Mouse (Mus musculus): ENCODE measurements at regions not wholly inside any gene's neighbourhood (a gene's known extent, or its start where the extent isn't known, plus 50 kb on each side); places are given as distances from the start of the nearest gene placed in this dataset.
"Not testable (repeated sequence)": the region's sequence is repeated elsewhere in the genome, so short reads cannot be mapped to it uniquely, and the experiment has no call there.

DNA sequence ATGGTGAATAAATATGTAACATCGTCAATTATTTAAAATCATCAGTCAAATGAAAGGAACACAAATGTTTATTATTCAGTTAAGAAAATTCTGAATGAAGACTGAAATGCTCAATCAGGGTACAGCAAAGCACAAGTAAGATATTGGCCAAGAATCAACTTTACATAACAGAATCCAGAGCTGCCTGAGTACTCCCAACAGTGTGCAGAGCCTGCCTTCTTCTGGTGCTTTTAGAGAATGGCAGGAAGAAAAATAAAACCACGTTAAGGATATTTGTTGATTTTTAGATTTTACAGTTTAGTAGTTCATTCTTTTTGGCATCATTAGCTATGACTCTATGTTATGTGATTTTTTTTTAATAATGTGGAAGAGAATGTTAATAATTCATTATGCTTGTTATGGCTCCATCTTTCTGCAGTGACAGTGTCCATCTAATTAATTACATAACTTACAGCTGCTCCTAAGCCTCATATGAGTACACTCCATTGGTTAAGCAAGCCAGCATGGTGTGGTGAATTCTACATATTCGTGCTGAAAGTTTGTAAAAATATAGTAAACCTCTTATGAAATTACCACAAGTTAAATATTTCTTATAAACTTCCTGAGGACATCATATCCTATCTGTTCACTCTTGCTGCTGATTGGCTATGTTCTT, 579.0 kb downstream of the Kcna4 start:
- peak; percentile 80 for DNase-seq (ENCODE audit: low read depth, low spot score)

- peak; percentile 76 for DNase-seq (ENCODE audit: low read depth, low spot score)
Observed at GRCm38 (mm10) chr2:107879663-107880062, 589.2 kb downstream of the Kcna4 start.

- DNase-seq (ENCODE audit: low read depth, low spot score) = peak; percentile 65
Observed at GRCm38 (mm10) chr2:107886063-107886762, 595.8 kb downstream of the Kcna4 start.

GRCm38 (mm10) chr2:107888245-107888644, 597.8 kb downstream of the Kcna4 start:
- DNase-seq (ENCODE audit: low read depth, low spot score) = no peak

DNA sequence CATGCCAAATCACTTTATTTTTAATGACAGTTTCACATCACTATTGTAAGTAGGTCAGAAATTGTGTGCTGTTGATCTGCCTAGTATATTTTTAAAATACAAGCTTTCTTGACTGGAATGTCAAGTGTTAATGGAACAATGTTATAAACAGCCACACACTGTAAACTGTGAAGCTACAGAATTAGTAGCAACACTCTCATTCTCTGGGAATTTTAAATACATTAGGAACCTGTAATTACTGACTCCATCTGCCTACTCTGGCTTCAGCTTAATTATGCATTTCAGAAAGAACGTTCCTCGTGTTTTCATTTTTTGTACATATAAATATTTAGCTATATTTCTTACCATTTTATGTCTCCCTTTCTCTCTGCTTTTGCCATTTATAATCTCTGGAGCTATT, 634.7 kb downstream of the Kcna4 start:
- no peak for DNase-seq (ENCODE audit: low read depth, low spot score)

GRCm38 (mm10) chr2:107926606-107927005, 636.2 kb downstream of the Kcna4 start:
- DNase-seq (ENCODE audit: low read depth, low spot score) = peak; percentile 8

GRCm38 (mm10) chr2:107935336-107935735, 644.9 kb downstream of the Kcna4 start:
- DNase-seq (ENCODE audit: low read depth, low spot score) = no peak

DNA sequence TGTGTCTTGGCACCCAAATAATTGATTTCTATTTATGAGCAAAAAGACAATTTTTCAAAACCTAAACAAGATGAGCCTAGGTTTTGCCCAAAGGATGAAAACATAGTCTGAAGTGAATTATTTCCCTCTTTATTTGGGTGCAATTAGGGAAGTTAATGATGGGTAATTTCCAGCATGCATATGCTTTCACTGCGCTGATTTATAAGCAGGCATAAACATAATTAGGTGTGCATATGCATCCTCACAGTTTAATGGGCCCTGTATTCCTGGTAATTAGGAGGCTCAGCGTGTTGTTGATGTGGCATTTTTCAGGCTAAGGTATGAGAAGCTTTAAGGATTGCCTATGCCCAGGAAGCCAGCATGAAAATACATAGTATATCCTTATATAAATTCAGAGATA, 645.3 kb downstream of the Kcna4 start:
- DNase-seq (ENCODE audit: low read depth, low spot score) = no peak

GRCm38 (mm10) chr2:107941374-107941773, 650.9 kb downstream of the Kcna4 start:
- peak; percentile 26 for DNase-seq (ENCODE audit: low read depth, low spot score)

DNA sequence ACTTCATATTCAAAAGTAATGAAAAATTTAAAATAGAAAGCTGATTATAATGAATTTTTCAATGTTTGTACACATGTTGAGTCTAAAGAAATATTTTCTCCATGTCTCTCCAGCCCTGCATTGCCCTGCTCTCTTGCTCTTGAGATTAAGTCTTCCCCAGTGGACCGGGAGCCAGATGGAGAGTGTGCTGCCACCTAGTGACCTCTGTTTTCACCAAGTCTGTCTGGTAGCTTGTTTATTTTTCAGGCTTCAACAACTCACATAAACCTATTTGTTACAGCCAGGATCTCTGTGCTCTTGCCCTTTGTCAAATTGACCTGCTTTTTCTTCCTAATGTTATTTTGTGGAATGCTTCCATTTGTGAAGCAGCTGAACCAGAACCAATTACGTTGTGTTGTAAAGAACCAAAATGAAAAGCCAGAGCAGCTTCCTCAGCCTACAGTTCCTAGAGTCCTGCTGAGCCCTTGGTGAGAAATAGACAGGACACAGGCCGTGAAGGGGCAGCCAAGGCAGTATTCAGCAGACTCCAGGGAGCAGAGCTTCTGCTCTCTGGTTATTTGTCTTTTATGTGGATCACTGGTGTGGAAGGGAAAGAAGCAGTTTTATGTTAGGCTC, 655.5 kb downstream of the Kcna4 start:
- peak; percentile 81 for DNase-seq (ENCODE audit: low read depth, low spot score)

- DNase-seq (ENCODE audit: low read depth, low spot score) = not testable (repeated sequence)
Observed at GRCm38 (mm10) chr2:107955608-107956127, 665.2 kb downstream of the Kcna4 start.

DNA sequence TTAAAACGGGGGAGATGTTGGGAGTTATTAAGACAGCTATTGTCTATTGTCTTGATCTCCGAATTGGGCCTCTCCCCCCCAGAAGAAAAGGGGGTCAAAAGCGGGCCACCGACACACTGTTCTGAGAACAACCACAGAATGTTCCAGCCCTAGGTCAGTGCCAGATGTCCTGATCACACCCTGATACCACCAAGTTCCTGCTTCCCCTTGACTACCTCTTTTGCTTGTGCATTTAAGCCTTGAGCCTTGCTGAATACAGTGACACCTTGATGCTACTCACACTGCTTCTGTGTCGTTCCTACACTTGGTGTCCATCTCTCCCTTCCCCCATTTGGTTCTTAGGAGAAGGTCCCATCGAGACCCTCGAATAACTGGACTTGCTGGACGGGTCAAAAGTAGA, 673.5 kb downstream of the Kcna4 start:
- DNase-seq (ENCODE audit: low read depth, low spot score) = not testable (repeated sequence)

DNA sequence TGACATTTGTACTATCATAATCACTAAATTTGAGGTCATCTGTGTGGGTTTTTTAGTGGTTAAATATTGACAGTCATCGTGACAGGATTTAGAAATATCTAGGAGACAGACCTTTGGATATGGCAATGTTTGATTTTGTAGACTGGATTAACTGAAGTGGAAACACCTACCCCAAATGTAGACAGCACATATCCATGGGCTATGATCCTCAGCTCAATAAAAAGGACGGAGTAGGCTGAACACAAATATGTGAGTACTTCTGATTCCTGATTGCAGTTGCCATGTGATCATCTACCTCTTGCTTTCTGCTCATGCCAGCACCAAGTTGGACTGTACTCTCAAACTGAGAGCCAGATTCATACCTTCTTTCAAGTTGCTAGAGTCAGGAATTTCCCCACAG, 674.4 kb downstream of the Kcna4 start:
- no peak for DNase-seq (ENCODE audit: low read depth, low spot score)

DNA sequence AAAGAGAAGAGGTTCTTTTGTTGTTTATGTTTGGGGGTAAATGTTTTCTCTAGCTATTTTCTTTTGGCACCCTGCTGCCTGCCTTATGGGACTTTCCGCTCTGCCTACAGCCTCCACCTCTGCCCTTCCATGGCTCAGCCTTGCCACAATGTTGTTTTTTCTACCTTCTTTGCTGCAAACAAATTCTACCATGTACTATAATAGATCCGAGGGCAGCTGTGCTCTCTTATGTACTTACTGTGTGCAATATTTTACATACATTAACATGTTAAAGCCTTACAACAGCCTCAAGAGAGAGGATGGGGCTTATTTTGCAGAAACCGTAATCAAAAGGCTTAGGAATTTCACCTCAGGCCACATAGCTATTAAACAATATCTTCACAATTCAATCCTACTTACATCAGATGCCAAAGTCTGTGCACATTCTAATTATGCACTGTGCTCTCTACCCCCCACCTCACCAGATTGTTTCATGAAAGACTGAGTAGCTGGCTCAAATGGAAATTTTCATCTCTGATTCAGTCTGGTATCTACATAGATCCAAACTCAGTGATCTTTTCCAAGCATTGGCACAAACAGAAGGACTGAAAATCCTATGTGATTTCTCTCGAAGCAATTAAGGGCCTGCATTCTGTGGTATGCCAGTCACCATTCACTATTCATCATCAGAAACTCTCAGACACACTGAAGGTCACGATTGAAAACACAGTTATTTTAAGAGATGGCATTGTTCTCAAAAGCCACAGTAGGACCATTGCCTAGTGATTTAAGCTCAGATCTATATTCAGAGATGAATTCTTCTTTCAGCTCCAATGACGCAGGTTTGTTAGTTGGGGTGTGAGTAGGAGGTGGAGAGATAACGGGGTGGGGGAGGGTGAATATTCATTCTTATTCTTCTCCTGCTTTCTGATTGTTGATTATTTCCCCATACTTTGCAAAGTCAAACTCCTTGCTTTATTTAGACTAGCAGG, 675.2 kb downstream of the Kcna4 start:
- no peak for DNase-seq (ENCODE audit: low read depth, low spot score)

DNA sequence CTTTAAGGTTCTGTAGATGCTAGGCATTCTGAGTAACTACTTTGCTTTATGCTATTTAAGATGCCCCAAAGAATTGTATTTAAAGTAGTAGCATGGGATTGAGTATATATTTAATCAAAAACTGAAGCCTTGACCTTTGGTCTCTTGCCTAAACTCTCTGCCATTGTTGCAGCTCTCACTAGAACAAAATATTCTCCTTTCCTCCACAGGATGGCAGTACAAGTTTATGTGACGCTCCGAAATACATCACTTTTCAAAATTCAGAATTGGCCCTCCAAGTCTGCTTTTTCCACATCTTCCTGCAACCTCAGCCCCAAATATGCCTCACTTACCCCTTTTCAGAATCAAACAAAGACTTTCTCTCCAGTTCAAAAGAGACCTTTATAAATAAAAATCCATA, 678.1 kb downstream of the Kcna4 start:
- peak; percentile 75 for DNase-seq (ENCODE audit: low read depth, low spot score)

DNA sequence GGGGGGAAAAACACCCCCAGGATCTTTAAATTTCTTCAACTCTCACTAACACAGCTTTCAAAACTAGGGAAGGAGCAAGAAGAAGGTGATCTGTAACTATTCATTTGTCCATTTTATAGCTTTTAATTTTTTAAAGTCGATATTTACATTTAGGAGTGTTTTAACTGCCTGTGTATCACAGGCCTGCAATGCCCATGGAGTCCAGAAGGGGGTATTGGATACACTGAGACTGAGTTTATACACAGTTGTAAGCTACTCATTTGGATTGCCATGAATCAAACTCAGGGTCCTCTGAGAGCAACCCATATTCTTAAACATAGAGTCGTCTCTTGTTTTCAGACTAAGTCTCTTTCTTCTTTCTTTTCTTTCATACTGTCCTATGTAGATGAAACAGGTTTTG, 679.1 kb downstream of the Kcna4 start:
- DNase-seq (ENCODE audit: low read depth, low spot score) = peak; percentile 37

DNA sequence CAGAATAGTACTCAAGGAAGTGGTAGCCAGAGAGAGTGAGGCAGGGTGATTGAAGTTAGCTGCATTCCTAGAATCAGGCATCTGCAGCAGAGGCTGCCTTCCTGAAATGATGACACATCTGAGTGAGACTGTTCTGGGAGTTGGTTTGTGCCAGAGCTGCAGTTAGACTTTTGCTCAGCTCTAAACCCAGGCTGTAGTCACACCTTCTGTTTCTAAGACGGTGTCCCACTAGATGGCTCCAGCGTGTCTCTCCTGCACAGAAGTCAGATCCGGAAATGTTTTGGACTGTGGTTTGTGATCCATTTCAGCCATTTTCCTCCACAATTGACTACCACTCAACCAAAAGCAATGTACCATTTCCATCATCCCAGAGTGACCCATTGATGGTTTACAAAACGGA, 683.1 kb downstream of the Kcna4 start:
- DNase-seq (ENCODE audit: low read depth, low spot score) = peak; percentile 90

DNA sequence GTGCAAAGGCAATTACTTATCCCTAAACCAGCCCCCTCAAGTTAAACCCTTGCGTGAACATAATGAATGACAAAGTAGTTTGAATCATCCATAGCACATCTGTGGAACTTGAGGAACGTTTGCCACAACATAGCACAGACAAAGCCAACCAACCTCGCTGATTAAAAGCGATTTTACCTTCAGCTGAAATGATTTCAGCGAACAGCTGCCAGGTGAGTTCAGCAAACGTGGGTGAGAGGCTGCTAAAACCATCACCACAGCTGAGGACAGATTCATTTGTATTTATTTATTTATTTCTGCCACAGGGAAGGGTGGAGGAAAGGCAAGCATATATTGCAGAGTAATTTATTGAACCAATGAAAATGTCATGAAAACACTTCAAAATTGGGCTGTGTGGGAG, 704.4 kb downstream of the Kcna4 start:
- no peak for DNase-seq (ENCODE audit: low read depth, low spot score)

DNA sequence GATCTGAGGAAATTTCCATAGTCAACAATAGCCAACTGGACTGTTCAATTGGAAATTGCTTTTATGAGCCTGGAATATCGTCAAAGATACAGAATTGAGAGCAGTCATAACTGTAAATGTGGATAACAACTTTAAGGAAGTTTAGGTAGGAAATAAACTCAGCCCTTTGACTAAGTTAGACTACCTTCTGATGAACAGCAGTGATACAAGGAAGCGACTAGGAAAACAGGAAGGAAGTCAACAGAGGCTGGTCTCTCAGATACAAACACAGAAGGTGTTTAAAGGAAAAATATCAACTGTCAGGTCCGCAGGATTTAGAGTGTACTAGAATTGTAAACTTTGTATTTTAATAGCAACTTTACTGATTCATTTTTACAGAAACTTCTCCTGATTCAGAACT, 721.1 kb downstream of the Kcna4 start:
- no peak for DNase-seq (ENCODE audit: low read depth, low spot score)

- no peak for DNase-seq (ENCODE audit: low read depth, low spot score)
Observed at GRCm38 (mm10) chr2:108023206-108023605, 732.8 kb downstream of the Kcna4 start.

- no peak for DNase-seq (ENCODE audit: low read depth, low spot score)
Observed at GRCm38 (mm10) chr2:108030657-108031056, 740.2 kb downstream of the Kcna4 start.

Data from 3T3-L1 (cell line).